Mouse (Mus musculus): ENCODE results near the gene Csf3r.

DNA sequence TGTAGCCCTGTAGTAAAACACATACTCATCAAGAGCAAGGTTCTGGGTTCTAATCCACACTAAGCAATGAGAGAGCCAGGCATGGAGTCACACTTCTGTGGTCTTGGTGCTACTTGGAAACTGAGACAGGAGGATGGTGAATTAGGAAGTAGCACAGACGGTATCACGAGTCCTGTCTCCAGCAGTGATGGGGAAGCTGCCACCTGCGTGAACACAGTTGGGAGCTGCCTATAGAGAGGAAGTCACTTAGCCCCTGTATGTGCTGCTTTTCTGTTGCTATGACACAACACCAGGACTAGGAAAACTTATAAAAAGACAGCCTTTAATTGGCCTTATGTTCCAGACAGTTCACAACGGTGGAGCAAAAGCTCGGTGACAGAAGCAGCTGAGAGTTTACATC is 6.4 kb downstream of the Csf3r start:
- no peak for TF ChIP-seq POLR2A (IDR thresholded peaks at IDR 0.05; ENCODE audit: low read depth, low read length)
- no peak for TF ChIP-seq CTCF (IDR thresholded peaks at IDR 0.05; ENCODE audit: extremely low read depth, insufficient read depth, insufficient read length, insufficient replicate concordance)

Measured in spleen, adult 2 months (tissue).